Mouse (Mus musculus) heart, postnatal 0 days (tissue): ENCODE data around the gene Stk24. TPM values are rescaled to one million over a fixed set of nuclear protein-coding genes. Genes with fewer than 3 reads are reported as not detected.

Experiments
- ATAC-seq: fragments of 200-750 bp; cut with Nextera tagmentation; 2 replicates; pipeline ENCODE4 v1.8.0; 2017; ENCODE audit warnings: low read depth, moderate number of reproducible peaks, moderate library complexity; ENCODE audit not compliant: insufficient read depth
- DNase-seq: peaks from one replicate; pipeline ENCODE4 v3.0.0-alpha.2; 2016; ENCODE audit warnings: low spot score
- H3K27ac ChIP-seq: fragments of 300-500 bp; sonication (generic); 2 replicates; pipeline ENCODE4 v1.5.1; 2014; ENCODE audit warnings: low read depth, mild to moderate bottlenecking
- H3K27me3 ChIP-seq: fragments of 300-500 bp; sonication (generic); 2 replicates; pipeline ENCODE4 v1.6.1; 2014; ENCODE audit warnings: low read length, mixed read lengths; ENCODE audit not compliant: control insufficient read depth, insufficient read depth
- H3K36me3 ChIP-seq: fragments of 300-500 bp; sonication (generic); replicated peaks from 2 replicates; pipeline ENCODE4 v1.6.1; 2014; ENCODE audit warnings: low read length, mixed read lengths; ENCODE audit not compliant: control insufficient read depth, insufficient read depth
- H3K4me1 ChIP-seq: fragments of 300-500 bp; sonication (generic); 2 replicates; pipeline ENCODE4 v1.6.1; 2014; ENCODE audit warnings: antibody characterized with exemption; ENCODE audit not compliant: control insufficient read depth, insufficient read depth
- H3K4me2 ChIP-seq: fragments of 300-500 bp; sonication (generic); 2 replicates; pipeline ENCODE4 v1.6.1; 2014; ENCODE audit warnings: low read depth, mild to moderate bottlenecking, low read length, moderate library complexity
- H3K4me3 ChIP-seq: fragments of 300-500 bp; sonication (generic); 2 replicates; pipeline ENCODE4 v1.5.1; 2014; ENCODE audit warnings: low read depth, low read length
- H3K9ac ChIP-seq: fragments of 300-500 bp; sonication (generic); replicated peaks from 2 replicates; pipeline ENCODE4 v1.6.1; 2014; ENCODE audit warnings: low read depth, low read length, mixed read lengths
- H3K9me3 ChIP-seq: fragments of 300-500 bp; sonication (generic); replicated peaks from 2 replicates; pipeline ENCODE4 v1.6.1; 2016; ENCODE audit warnings: low read length; ENCODE audit not compliant: control insufficient read depth
- CTCF ChIP-seq: IDR thresholded peaks from 2 replicates; pipeline ENCODE4 v1.5.1; 2016; ENCODE audit warnings: antibody characterized with exemption, control low read depth, low read depth
- EP300 ChIP-seq: IDR thresholded peaks from 2 replicates; pipeline ENCODE4 v1.6.1; 2016; ENCODE audit warnings: antibody characterized with exemption, low read depth
- WGBS: fragments of 180-500 bp; shearing (Covaris S2); extraction: QIAGEN DNeasy Blood & Tissue Kit; methylation state at CpG from one replicate; pipeline ENCODE4 v1.1.7; 2014; 5-methylcytosine and 5-hydroxymethylcytosine counted together
- polyA plus RNA-seq: library from polyadenylated mRNA; unstranded; fragments of >200 nt; fragmentation: Nextera tagmentation; extraction: Ambion mirVana; gene quantifications from 2 replicates; pipeline ENCODE4 v1.2.1, GENCODE M21; 2015
- total RNA-seq: library from RNA; depleted of rRNA; stranded (reverse); fragments of >200 nt; gene quantifications from 2 replicates; pipeline ENCODE4 v1.2.3, GENCODE M21; 2014; ENCODE audit warnings: low replicate concordance

Gene Stk24
- total and polyA plus RNA-seq, 2 experiments from 2014 or later = 26.7 to 62.9 TPM

DNA sequence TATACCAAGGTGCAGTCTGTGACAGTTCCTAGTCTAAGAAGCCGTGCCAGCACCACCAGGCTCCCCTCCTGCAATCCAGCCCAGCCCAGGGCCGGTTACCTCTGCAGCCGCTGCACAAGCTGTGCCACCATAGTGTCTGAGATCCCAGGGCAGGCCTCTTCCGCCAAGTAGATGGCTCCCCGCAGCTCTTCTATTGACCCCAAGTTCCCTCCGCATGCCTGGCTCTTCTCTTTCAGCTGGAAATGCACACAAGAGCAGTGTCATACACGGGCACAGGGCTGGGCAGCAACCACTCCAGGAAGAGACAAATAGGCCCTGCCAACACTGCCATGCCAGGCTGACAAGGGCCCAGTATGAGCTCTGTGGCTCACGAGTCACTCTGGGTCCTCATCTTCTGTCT is 87.9 kb downstream of the Stk24 start:
- no peak overlapping the region for H3K27ac ChIP-seq
- DNase-seq = no peak
- H3K36me3 ChIP-seq = peaks cover 76% of the 10 kb centered on the region
- no peak overlapping the region for H3K9ac ChIP-seq
- no peaks in the 10 kb centered on the region for H3K27me3 ChIP-seq
- no peak overlapping the region for H3K4me2 ChIP-seq
- no peak for TF ChIP-seq EP300
- TF ChIP-seq CTCF = no peak
- no peaks in the 10 kb centered on the region for H3K9me3 ChIP-seq
- no peaks in the 10 kb centered on the region for H3K4me1 ChIP-seq
- 91% methylated on average over 8 of the region's 8 CpGs for WGBS
- ATAC-seq = no peak
- H3K4me3 ChIP-seq = no peak overlapping the region

DNA sequence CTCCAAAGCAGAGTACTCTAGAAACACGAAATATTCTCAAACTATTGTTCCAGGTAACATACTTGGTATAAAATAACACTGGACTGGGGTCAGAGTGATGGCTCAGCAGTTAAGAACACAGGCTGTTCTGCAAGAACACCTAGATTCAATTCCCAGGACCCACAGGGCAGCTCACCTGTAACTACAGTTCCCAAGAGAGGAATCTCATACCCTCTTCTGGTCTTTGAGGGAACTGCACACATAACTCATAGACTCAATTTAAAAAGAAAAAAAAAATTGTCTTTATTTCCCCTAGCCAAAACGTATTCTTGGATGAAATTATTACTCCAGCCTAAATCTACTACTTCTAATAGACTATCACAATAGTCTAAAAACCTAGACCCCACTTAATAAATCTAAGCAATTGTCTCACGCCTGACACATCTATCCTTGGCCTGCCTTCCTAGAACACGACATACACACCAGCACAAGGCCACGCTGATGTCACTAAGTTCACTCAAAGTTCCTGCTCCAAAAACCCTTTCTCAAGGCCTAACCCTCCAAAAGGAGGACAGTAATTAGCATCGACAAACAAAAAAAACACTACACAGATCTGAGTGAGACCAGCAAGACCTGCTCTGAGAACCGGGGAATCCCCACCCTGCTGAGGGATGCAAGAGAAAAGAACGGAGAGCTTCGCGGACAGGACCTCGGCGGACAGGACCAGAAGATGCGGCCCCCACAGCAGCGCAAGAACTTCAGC is 94.3 kb downstream of the Stk24 start:
- TF ChIP-seq CTCF (peak; percentile 30), EP300 (no peak)
- Histone ChIP-seq H3K4me1 (peaks cover 7% of the 10 kb centered on the region; the same call in 1 of the 2 replicates), H3K36me3 (peaks cover 76% of the 10 kb centered on the region), H3K4me3 (no peak overlapping the region), H3K27ac (no peak overlapping the region), H3K27me3 (no peaks in the 10 kb centered on the region), H3K4me2 (no peak overlapping the region), H3K9me3 (no peaks in the 10 kb centered on the region), H3K9ac (no peak overlapping the region)
- DNase-seq (no peak), ATAC-seq (no peak)
- WGBS = 92% methylated on average over 14 of the region's 14 CpGs

DNA sequence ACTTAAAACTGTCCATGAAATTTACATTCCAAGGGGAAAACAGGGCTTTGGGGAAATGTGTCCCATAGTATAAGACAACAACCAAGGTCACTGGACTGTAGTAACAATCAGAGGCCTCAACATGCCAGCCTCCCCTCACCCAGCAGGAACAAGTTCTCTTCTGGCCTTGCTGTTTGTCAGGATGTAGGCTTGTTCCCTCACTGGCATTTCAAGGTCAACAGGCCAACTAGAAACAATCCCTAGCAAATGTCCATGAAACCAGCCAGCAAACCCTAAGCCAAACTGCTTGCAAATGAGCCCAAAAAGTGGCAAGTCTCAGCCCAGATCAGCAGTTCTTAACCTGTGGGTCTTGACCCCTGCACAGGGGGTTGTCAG is 98.5 kb downstream of the Stk24 start:
- Histone ChIP-seq H3K36me3 (peaks cover 65% of the 10 kb centered on the region), H3K27me3 (no peaks in the 10 kb centered on the region), H3K4me1 (peaks cover 7% of the 10 kb centered on the region; the same call in 1 of the 2 replicates), H3K27ac (peak overlapping the region; percentile 56; the same call in 1 of the 2 replicates), H3K4me3 (no peak overlapping the region), H3K9me3 (no peaks in the 10 kb centered on the region), H3K4me2 (no peak overlapping the region), H3K9ac (no peak overlapping the region)
- DNase-seq = peak; percentile 32
- TF ChIP-seq EP300 = no peak
- TF ChIP-seq CTCF = no peak
- no peak for ATAC-seq

DNA sequence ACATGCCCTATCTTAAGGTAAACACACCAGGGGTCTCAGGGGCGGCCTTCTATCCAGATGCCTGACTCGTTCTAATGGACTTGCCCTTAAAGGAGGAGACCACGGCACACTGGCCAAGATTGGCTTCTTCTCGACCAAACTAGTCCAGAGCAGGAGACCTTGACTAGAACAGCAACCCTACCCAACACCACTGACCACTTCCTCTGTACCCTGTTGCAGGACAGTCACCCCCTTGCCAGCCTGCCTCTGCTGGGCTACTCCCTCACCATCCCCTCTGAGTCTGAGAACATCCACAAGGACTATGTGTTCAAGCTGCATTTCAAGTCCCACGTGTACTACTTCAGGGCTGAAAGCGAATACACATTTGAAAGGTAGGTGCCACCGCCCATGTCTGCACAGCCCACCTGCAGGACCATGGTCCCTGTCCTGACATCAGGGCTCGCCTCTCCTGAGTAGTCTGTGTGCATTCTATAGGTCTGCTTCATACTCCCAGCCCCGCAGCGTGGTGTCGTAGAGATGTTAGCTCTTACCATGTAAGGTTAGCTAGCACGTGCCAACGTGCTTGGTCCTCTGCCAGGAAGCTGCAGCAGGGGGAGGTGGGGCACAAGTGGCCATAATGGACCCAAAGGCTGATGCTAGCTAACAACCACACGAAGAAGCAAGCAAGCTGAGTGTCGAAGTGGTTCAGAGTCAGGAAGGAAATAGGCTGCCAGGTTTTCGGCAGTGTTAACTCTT is 99.0 kb downstream of the Stk24 start:
- peaks cover 65% of the 10 kb centered on the region for H3K36me3 ChIP-seq
- H3K27me3 ChIP-seq = no peaks in the 10 kb centered on the region
- no peak overlapping the region for H3K9ac ChIP-seq
- DNase-seq (peak; percentile 23), ATAC-seq (peak; percentile 56)
- no peak overlapping the region for H3K4me3 ChIP-seq
- TF ChIP-seq EP300 (no peak), CTCF (no peak)
- 48% methylated on average over 16 of the region's 16 CpGs for WGBS
- no peak overlapping the region for H3K4me2 ChIP-seq
- H3K4me1 ChIP-seq = peaks cover 7% of the 10 kb centered on the region; the same call in 1 of the 2 replicates
- H3K9me3 ChIP-seq = no peaks in the 10 kb centered on the region
- peak overlapping the region; percentile 56; the same call in 1 of the 2 replicates for H3K27ac ChIP-seq

DNA sequence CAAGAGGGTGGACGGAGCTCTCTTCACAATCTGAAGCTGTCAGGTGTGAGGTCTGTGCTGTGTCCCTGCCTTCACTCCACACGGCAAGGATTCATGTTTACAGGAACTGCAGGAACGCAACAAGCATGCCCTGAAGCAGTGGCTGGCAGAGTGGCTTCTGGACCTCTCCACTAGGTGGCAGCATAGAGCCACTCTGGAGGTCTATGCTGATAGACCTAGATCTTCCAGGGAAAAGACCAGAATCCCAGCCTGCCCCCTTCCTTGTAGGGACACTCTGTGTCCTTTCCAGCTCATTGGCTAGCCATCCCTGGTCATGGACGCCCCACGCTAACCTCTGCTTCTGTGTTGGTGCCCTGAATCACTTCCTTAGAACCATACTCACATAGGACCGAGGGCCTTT is 100.7 kb downstream of the Stk24 start:
- Histone ChIP-seq H3K4me2 (no peak overlapping the region), H3K27ac (no peak overlapping the region), H3K36me3 (peaks cover 57% of the 10 kb centered on the region), H3K9me3 (no peaks in the 10 kb centered on the region), H3K27me3 (no peaks in the 10 kb centered on the region), H3K4me3 (no peak overlapping the region), H3K9ac (no peak overlapping the region), H3K4me1 (peaks cover 7% of the 10 kb centered on the region; the same call in 1 of the 2 replicates)
- WGBS = 22% methylated on average over 6 of the region's 6 CpGs
- TF ChIP-seq EP300 (no peak), CTCF (peak; percentile 99)
- ATAC-seq = peak; percentile 80
- DNase-seq = peak; percentile 75
